Mouse (Mus musculus) midbrain, postnatal 0 days (tissue): ENCODE measurements around the gene Ermp1. TPM values are rescaled to one million over a fixed set of nuclear protein-coding genes. Genes with fewer than 3 reads are reported as not detected.

Source experiments
- ATAC-seq: fragments of 200-750 bp; cut with Nextera tagmentation; 2 replicates; pipeline ENCODE4 v1.8.0; 2017; ENCODE audit warnings: moderate number of reproducible peaks, mild to moderate bottlenecking, moderate TSS enrichment, moderate library complexity; ENCODE audit not compliant: low FRiP score
- DNase-seq: peaks from one replicate; pipeline ENCODE4 v3.0.0-alpha.2; 2015; ENCODE audit warnings: low spot score
- H3K27ac ChIP-seq: fragments of 300-500 bp; sonication (generic); 2 replicates; pipeline ENCODE4 v1.5.1; 2014; ENCODE audit warnings: low read depth, mild to moderate bottlenecking, low read length, mixed read lengths
- H3K27me3 ChIP-seq: fragments of 300-500 bp; sonication (generic); 2 replicates; pipeline ENCODE4 v1.6.1; 2014; ENCODE audit warnings: low read length, control low read depth, mixed read lengths; ENCODE audit not compliant: insufficient read depth
- H3K36me3 ChIP-seq: fragments of 300-500 bp; sonication (generic); 2 replicates; pipeline ENCODE4 v1.6.1; 2014; ENCODE audit warnings: low read length, control low read depth, mixed read lengths; ENCODE audit not compliant: insufficient read depth
- H3K4me1 ChIP-seq: fragments of 300-500 bp; sonication (generic); 2 replicates; pipeline ENCODE4 v1.6.1; 2014; ENCODE audit warnings: mild to moderate bottlenecking, control low read depth, antibody characterized with exemption, low read length, mixed read lengths; ENCODE audit not compliant: insufficient read depth
- H3K4me2 ChIP-seq: fragments of 300-500 bp; sonication (generic); 2 replicates; pipeline ENCODE4 v1.6.1; 2014; ENCODE audit warnings: low read depth, mild to moderate bottlenecking, low read length, mixed read lengths; ENCODE audit not compliant: poor library complexity, severe bottlenecking
- H3K4me3 ChIP-seq: fragments of 300-500 bp; sonication (generic); 2 replicates; pipeline ENCODE4 v1.5.1; 2014; ENCODE audit warnings: low read depth, mild to moderate bottlenecking, low read length, moderate library complexity
- H3K9ac ChIP-seq: fragments of 300-500 bp; sonication (generic); replicated peaks from 2 replicates; pipeline ENCODE4 v1.6.1; 2014; ENCODE audit warnings: mild to moderate bottlenecking, low read length, moderate library complexity, mixed read lengths; ENCODE audit not compliant: poor library complexity, severe bottlenecking
- H3K9me3 ChIP-seq: fragments of 300-500 bp; sonication (generic); 2 replicates; pipeline ENCODE4 v1.6.1; 2016; ENCODE audit warnings: low read length, control low read depth
- CTCF ChIP-seq: IDR thresholded peaks from 2 replicates; pipeline ENCODE4 v1.5.1; 2016; ENCODE audit warnings: antibody characterized with exemption, mild to moderate bottlenecking
- WGBS: fragments of 180-500 bp; shearing (Covaris S2); extraction: QIAGEN DNeasy Blood & Tissue Kit; methylation state at CpG from one replicate; pipeline ENCODE4 v1.1.7; 2014; 5-methylcytosine and 5-hydroxymethylcytosine counted together
- polyA plus RNA-seq: library from polyadenylated mRNA; unstranded; fragments of >200 nt; fragmentation: Nextera tagmentation; extraction: Ambion mirVana; gene quantifications from 2 replicates; pipeline ENCODE4 v1.2.1, GENCODE M21; 2015
- total RNA-seq: library from RNA; depleted of rRNA; stranded (reverse); fragments of >200 nt; gene quantifications from 2 replicates; pipeline ENCODE4 v1.2.3, GENCODE M21; 2014

The Ermp1 gene
- total and polyA plus RNA-seq, 2 experiments from 2014 or later: 9.6 to 15.8 TPM

DNA sequence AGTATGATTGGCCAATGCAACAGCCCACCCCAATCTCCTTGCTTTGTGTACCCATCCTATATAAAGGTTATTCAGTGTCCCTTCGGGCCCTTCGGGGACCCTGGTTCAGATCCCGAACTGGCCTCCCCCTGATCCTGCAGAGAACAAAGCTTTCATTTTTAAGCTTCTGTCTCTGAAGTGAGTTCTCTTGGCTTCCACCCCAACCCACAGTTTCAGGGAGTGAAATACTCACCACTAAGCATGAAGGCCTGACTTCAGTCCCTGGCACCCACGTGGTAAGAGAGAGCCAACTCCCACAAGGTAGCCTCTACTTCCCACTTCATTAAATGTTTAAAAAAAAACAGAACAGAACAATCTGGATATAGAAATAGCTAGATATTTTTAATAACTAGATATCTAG is 10.6 kb upstream of the Ermp1 start:
- DNase-seq (no peak), ATAC-seq (no peak)
- Histone ChIP-seq H3K9ac (no peak overlapping the region), H3K27me3 (no peaks in the 10 kb centered on the region), H3K4me1 (no peaks in the 10 kb centered on the region), H3K27ac (no peak overlapping the region), H3K4me3 (no peak overlapping the region), H3K9me3 (no peaks in the 10 kb centered on the region), H3K4me2 (no peak overlapping the region), H3K36me3 (no peaks in the 10 kb centered on the region)
- 90% methylated on average over 4 of the region's 4 CpGs for WGBS
- TF ChIP-seq CTCF: no peak

DNA sequence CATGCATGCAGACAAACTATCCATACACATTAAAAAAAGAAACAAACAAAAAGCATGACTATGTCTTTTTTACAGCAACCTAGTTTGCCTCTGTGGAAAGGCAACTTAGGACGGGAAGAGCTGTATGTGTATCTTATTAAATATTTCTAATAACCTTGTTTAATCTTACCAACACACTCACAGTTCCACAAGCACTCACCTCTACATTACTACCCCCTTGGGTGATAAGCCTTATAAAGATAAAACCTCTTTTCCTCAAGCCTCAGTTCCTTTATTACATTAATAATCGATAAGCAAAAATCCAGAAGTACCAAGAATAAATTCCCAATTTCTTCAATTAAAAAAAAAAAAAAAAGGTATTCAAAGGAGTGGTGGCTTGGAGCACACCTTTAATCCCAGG is 9.3 kb upstream of the Ermp1 start:
- DNase-seq: no peak
- TF ChIP-seq CTCF: no peak
- no peaks in the 10 kb centered on the region for H3K27me3 ChIP-seq

DNA sequence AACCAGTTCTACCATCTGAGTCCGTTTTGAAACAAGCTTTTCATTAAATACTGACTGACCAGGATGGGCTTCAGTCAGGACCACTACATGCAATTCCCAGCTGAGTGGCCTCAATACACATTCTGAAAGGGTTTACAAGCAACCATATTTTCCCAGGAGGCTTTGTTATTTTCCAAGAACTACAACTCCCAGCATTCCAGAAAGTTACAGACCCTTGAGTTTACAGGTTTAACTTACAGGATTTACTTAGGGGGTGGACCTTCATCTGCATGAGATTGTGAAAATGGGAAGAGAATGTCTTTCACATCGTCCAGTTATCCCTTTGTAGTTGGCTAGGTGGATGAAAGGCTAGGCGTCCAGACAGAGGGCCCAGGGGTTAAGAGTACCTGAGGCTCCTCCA is 8.8 kb upstream of the Ermp1 start:
- ATAC-seq: no peak
- no peaks in the 10 kb centered on the region for H3K36me3 ChIP-seq
- H3K27me3 ChIP-seq: no peaks in the 10 kb centered on the region
- no peaks in the 10 kb centered on the region for H3K9me3 ChIP-seq
- no peaks in the 10 kb centered on the region for H3K4me1 ChIP-seq
- H3K4me3 ChIP-seq: no peak overlapping the region
- no peak for DNase-seq
- H3K4me2 ChIP-seq: no peak overlapping the region
- H3K9ac ChIP-seq: no peak overlapping the region
- 54% methylated on average over 3 of the region's 3 CpGs for WGBS
- no peak overlapping the region for H3K27ac ChIP-seq
- TF ChIP-seq CTCF: no peak

More for the DNA sequence above, 9.3 kb upstream of the Ermp1 start:
- Histone ChIP-seq H3K9me3 (no peaks in the 10 kb centered on the region), H3K4me1 (no peaks in the 10 kb centered on the region), H3K36me3 (no peaks in the 10 kb centered on the region), H3K27ac (no peak overlapping the region), H3K4me3 (no peak overlapping the region), H3K4me2 (no peak overlapping the region), H3K9ac (no peak overlapping the region)
- 92% methylated on average over 2 of the region's 2 CpGs for WGBS
- ATAC-seq: no peak

DNA sequence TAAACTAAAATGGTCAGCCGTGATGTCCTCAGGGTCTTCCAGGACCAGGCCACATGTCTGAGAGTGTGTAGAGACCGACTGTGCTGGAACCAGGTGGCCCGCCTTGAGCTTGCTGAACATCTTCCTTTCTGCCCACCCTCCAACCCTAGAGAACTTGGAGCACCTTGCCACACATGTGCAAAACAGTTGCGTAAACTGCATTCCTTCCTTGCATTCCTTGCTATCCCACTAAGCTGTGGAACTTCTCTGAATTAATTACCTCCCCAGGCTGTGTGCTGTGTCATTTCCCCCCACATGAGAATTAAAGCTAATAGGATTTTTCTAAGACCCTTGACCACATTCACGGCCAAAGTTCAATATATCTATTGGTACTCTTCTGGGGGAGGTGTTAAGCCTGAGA is 8.4 kb upstream of the Ermp1 start:
- Histone ChIP-seq H3K4me1 (no peaks in the 10 kb centered on the region), H3K36me3 (no peaks in the 10 kb centered on the region), H3K27ac (no peak overlapping the region), H3K9me3 (no peaks in the 10 kb centered on the region), H3K4me3 (no peak overlapping the region), H3K4me2 (no peak overlapping the region), H3K27me3 (no peaks in the 10 kb centered on the region), H3K9ac (no peak overlapping the region)
- ATAC-seq (no peak), DNase-seq (no peak)
- TF ChIP-seq CTCF: no peak
- 76% methylated on average over 5 of the region's 5 CpGs for WGBS

DNA sequence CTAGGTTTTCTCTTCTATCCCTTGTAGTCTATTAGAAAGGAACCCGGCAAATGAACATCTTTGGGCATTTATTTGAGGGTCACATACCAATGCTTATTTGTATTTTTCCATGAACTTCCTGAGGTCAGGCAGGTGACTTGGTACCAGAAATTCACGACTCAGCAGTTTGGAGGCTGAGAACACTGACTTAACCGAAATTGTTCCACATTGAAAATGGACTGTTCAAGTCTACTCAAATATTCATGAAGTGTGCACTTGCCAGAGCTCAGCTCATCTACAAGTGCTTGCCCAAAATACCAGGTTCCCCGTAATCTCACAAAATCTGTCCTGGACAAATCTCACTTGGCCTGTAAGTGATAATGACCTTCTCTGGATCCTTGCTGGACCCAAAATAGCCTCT is 7.8 kb upstream of the Ermp1 start:
- H3K9me3 ChIP-seq: no peaks in the 10 kb centered on the region
- H3K27me3 ChIP-seq: no peaks in the 10 kb centered on the region
- no peak overlapping the region for H3K9ac ChIP-seq
- H3K4me3 ChIP-seq: no peak overlapping the region
- ATAC-seq (no peak), DNase-seq (no peak)
- 86% methylated on average over 4 of the region's 4 CpGs for WGBS
- no peak for TF ChIP-seq CTCF
- H3K4me2 ChIP-seq: no peak overlapping the region
- no peaks in the 10 kb centered on the region for H3K36me3 ChIP-seq
- H3K27ac ChIP-seq: no peak overlapping the region
- no peaks in the 10 kb centered on the region for H3K4me1 ChIP-seq

DNA sequence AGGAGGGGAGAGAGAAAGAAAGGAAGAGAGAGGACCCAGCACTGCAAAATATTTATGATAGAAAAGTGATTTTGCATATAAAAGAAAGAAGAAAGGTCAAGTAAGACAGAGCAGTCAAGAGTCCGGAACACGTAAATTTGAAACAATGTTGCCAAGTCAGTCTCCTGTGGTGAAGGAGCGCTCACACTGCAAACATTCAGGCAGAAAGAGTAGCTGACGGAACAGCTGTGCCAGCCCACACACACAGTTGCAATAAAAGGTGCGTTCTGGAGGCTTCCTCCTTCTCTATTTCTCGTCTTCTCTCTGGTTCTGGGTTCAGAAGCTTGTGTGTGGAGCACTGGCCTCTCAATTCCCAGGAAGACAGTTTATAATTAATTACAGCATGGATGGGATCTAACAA is 6.9 kb upstream of the Ermp1 start:
- DNase-seq: no peak
- Histone ChIP-seq H3K4me1 (no peaks in the 10 kb centered on the region), H3K4me2 (no peak overlapping the region), H3K9ac (no peak overlapping the region), H3K36me3 (no peaks in the 10 kb centered on the region), H3K27ac (no peak overlapping the region), H3K27me3 (no peaks in the 10 kb centered on the region), H3K9me3 (no peaks in the 10 kb centered on the region), H3K4me3 (no peak overlapping the region)
- WGBS: 39% methylated on average over 6 of the region's 6 CpGs
- ATAC-seq: no peak
- no peak for TF ChIP-seq CTCF
